Mouse (Mus musculus) myocyte (in vitro differentiated cells): ENCODE measurements around the gene Mxd4.

ENCODE experiments used
- CEBPB ChIP-seq: IDR thresholded peaks from 2 replicates; pipeline ENCODE4 v1.6.1; 2011; ENCODE audit warnings: mild to moderate bottlenecking, moderate library complexity; ENCODE audit not compliant: poor library complexity, insufficient read depth, severe bottlenecking
- E2F4 ChIP-seq: IDR thresholded peaks from one replicate; pipeline ENCODE4 v1.6.1; 2011; ENCODE audit warnings: mild to moderate bottlenecking, control low read depth, moderate library complexity; ENCODE audit not compliant: insufficient read depth
- MAX ChIP-seq: IDR thresholded peaks from one replicate; pipeline ENCODE4 v1.6.1; 2011; ENCODE audit warnings: low read depth, mild to moderate bottlenecking, control low read depth
- MYOD1 ChIP-seq, 3 experiments: IDR thresholded peaks; one replicate each; pipeline ENCODE4 v1.6.1; 2011; ENCODE audit warnings: control low read depth in 2 of 3, low read depth in 2 of 3, mild to moderate bottlenecking in 2 of 3, moderate library complexity in 1 of 3; ENCODE audit not compliant: insufficient read length in 2 of 3, control insufficient read depth in 1 of 3
- MYOG ChIP-seq, 3 experiments: IDR thresholded peaks; one replicate each; pipeline ENCODE4 v1.6.1; 2011; ENCODE audit warnings: control low read depth in 2 of 3, low read depth in 2 of 3, mild to moderate bottlenecking in 2 of 3; ENCODE audit not compliant: insufficient read length in 2 of 3, control insufficient read depth in 1 of 3, insufficient read depth in 1 of 3
- POLR2A ChIP-seq: IDR thresholded peaks from one replicate; pipeline ENCODE4 v1.6.1; 2011; ENCODE audit warnings: low read depth, mild to moderate bottlenecking, control low read depth, moderate library complexity; ENCODE audit not compliant: insufficient read length
- POLR2AphosphoS2 ChIP-seq: IDR thresholded peaks from one replicate; pipeline ENCODE4 v1.6.1; 2011; ENCODE audit warnings: low read depth, control low read depth; ENCODE audit not compliant: insufficient read length
- SRF ChIP-seq: IDR thresholded peaks from one replicate; pipeline ENCODE4 v1.6.1; 2011; ENCODE audit warnings: low read depth; ENCODE audit not compliant: control insufficient read depth, insufficient read length
- TCF12 ChIP-seq: IDR thresholded peaks from one replicate; pipeline ENCODE4 v1.6.1; 2011; ENCODE audit warnings: mild to moderate bottlenecking, control low read depth; ENCODE audit not compliant: poor library complexity, insufficient read depth, severe bottlenecking

DNA sequence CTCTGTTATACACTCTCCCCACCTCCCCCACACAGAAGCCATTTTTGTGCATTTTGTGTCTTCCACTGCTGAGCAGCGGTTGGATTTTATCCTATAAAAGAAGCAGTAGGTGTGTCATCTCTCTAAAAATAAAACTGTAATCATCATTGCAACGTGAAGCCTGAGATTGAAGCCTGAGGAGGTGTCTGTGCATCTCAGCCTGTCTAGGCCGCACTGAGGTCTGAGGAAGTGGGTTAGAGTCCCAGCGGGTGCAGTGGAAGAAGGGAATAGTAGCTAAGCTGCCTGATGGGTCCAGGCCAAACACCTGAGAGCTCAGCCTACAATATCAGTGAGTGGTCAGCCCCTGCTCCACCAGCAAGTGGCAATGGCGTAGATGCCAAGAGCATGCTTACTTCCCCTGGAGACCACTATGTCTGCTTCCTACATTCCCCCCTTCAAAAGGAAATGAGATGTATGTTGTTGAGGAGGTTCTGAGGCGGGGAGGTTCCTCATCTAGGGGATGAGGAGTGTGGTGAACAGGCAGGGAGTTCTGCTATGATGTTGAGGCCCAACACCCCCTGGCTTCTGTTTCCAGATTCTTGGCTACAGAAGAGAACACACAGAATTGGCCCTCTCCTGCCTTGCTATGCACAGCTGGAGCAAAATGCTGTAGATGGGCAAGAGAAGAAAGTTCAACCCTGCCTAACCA lies 7.6 kb upstream of the Mxd4 start:
- TF ChIP-seq TCF12: no peak
- no peak for TF ChIP-seq POLR2A
- TF ChIP-seq MYOD1 (IDR thresholded peaks at IDR 0.05; ENCODE audit: control insufficient read depth in 1 of 3, insufficient read length in 2 of 3, low read depth in 2 of 3): no peak
- no peak for TF ChIP-seq MYOG (IDR thresholded peaks at IDR 0.05; ENCODE audit: control insufficient read depth in 1 of 3, insufficient read depth in 1 of 3, insufficient read length in 2 of 3, low read depth in 2 of 3)
- no peak for TF ChIP-seq SRF
- no peak for TF ChIP-seq POLR2AphosphoS2
- TF ChIP-seq E2F4: no peak
- no peak for TF ChIP-seq MAX
- TF ChIP-seq CEBPB: no peak
